Mouse (Mus musculus) embryonic facial prominence, embryonic 12.5 days (tissue): ENCODE results near the gene Prkag2. TPM values are rescaled to one million over a fixed set of nuclear protein-coding genes. Genes with fewer than 3 reads are reported as not detected.

ENCODE experiments used
- ATAC-seq: fragments of 200-750 bp; cut with Nextera tagmentation; 2 replicates; pipeline ENCODE4 v1.8.0; 2017; ENCODE audit not compliant: insufficient number of reproducible peaks, insufficient read depth, low FRiP score, low TSS enrichment
- H3K27ac ChIP-seq: fragments of 300-500 bp; sonication (generic); 2 replicates; pipeline ENCODE4 v1.5.1; 2016; ENCODE audit warnings: mild to moderate bottlenecking
- H3K27me3 ChIP-seq: fragments of 300-500 bp; sonication (generic); 2 replicates; pipeline ENCODE4 v1.6.1; 2016; ENCODE audit warnings: mild to moderate bottlenecking, moderate library complexity
- H3K36me3 ChIP-seq: fragments of 300-500 bp; sonication (generic); 2 replicates; pipeline ENCODE4 v1.6.1; 2016; ENCODE audit warnings: mild to moderate bottlenecking
- H3K4me1 ChIP-seq: fragments of 300-500 bp; sonication (generic); 2 replicates; pipeline ENCODE4 v1.6.1; 2016
- H3K4me2 ChIP-seq: fragments of 300-500 bp; sonication (generic); replicated peaks from 2 replicates; pipeline ENCODE4 v1.6.1; 2016; ENCODE audit warnings: mild to moderate bottlenecking, moderate library complexity
- H3K4me3 ChIP-seq: fragments of 300-500 bp; sonication (generic); 2 replicates; pipeline ENCODE4 v1.5.1; 2016; ENCODE audit warnings: mild to moderate bottlenecking
- H3K9ac ChIP-seq: fragments of 300-500 bp; sonication (generic); 2 replicates; pipeline ENCODE4 v1.6.1; 2016; ENCODE audit warnings: mild to moderate bottlenecking, moderate library complexity
- H3K9me3 ChIP-seq: fragments of 300-500 bp; sonication (generic); 2 replicates; pipeline ENCODE4 v1.6.1; 2016; ENCODE audit warnings: mild to moderate bottlenecking, moderate library complexity
- WGBS: fragments of 180-500 bp; shearing (Covaris S2); methylation state at CpG from one replicate; pipeline ENCODE4 v1.1.7; 2016; 5-methylcytosine and 5-hydroxymethylcytosine counted together
- polyA plus RNA-seq: library from polyadenylated mRNA; unstranded; fragments of >200 nt; fragmentation: Nextera tagmentation; extraction: Ambion mirVana; gene quantifications from 2 replicates; pipeline ENCODE4 v1.2.1, GENCODE M21; 2016

The Prkag2 gene
- polyA plus RNA-seq, 1 experiment from 2014 or later = 32.2 TPM

DNA sequence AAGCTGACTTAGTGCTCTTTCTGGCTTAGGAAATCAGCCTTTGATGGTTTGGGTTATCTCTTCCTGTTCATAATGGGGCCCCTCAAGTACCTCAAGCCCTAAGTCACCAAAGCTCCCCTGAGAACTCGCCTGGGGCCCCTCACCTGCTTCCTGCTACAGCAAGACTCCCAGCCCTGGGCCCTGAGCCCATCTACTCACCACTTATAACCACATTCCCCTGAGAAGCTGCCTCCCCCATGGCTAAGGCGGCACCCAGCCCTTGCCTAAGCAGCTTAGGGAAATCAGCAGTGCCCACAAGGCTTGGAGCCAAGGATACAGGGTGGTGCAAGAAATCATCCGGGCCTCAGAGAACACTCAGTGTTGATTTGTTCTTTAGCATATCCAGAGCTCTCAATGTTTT is 110.8 kb downstream of the Prkag2 start:
- 46% methylated on average over 3 of the region's 3 CpGs for WGBS
- H3K4me2 ChIP-seq = no peak overlapping the region

DNA sequence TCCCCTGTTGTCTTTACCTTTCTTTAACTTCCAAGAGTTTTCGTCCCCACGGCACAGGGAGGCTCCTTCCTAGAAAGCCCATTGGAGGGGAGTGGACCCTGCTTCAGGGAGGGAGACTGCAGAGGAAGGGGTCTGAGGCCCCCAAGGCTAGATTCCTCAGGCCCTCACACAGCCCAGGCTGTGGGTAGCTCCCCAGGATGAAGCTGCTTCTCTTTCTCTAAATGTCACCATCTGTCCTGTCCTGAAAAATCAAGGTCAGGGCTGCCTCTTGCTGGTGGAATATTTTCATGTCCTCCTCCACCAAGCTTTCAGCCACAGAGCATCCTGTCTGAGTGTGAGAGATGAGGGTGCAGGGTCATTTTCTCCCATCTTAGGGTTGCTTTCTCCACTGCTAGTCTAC is 113.5 kb downstream of the Prkag2 start:
- ATAC-seq = no peak
- no peak overlapping the region for H3K4me3 ChIP-seq
- peaks cover 16% of the 10 kb centered on the region for H3K4me1 ChIP-seq
- H3K4me2 ChIP-seq = no peak overlapping the region
- WGBS = 22% methylated on average over 2 of the region's 2 CpGs
- H3K36me3 ChIP-seq = no peaks in the 10 kb centered on the region
- H3K27me3 ChIP-seq = no peaks in the 10 kb centered on the region
- no peaks in the 10 kb centered on the region for H3K9me3 ChIP-seq
- H3K27ac ChIP-seq = no peak overlapping the region
- no peak overlapping the region for H3K9ac ChIP-seq

More for the DNA sequence above, 110.8 kb downstream of the Prkag2 start:
- Histone ChIP-seq H3K9me3 (no peaks in the 10 kb centered on the region), H3K4me1 (peaks cover 16% of the 10 kb centered on the region), H3K36me3 (no peaks in the 10 kb centered on the region), H3K9ac (no peak overlapping the region), H3K27me3 (no peaks in the 10 kb centered on the region), H3K4me3 (no peak overlapping the region), H3K27ac (no peak overlapping the region)
- ATAC-seq = no peak

DNA sequence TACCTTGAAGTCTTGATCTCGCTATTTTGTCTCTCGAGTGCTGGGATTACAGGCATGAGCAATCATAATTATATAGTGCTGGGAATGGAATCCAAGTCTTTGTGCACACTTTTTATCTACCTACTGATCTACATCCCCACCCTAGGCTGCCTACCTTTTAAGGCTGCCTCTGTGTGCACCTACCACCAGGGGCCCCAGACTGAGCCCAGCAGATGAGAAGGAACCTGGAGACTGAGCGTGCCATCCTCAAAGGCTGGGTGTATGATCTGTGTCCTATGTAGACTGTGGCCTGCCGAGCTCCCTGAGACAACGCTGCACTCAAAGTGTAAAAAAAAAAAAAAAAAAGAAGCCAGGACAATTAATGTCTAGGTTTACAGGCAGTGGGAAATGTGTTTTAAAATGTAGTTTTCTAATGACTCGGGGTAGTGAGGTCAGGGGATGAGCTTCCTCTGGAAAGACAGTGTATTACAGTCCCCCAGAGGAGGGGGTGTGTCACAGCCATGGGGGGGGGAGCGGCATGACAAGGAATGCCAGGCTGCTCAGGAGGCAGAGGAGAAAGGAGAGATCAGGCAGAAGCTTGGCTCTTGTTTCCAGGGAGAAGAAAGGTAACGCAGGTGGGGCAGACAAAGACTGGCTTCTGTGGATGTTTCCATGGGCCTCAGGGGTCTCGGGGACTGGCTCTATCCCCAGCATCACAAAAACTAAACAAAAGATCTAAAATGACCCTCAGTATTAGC is 114.1 kb downstream of the Prkag2 start:
- H3K36me3 ChIP-seq = no peaks in the 10 kb centered on the region
- whole genome bisulfite sequencing = 47% methylated on average over 9 of the region's 9 CpGs
- ATAC-seq = no peak
- no peaks in the 10 kb centered on the region for H3K27me3 ChIP-seq
- peaks cover 16% of the 10 kb centered on the region for H3K4me1 ChIP-seq
- H3K9ac ChIP-seq = no peak overlapping the region
- no peak overlapping the region for H3K4me2 ChIP-seq
- 0 out of 2 replicates have a peak overlapping the region, but pooled peaks have one; percentile 51 for H3K27ac ChIP-seq
- H3K4me3 ChIP-seq = no peak overlapping the region
- H3K9me3 ChIP-seq = no peaks in the 10 kb centered on the region

DNA sequence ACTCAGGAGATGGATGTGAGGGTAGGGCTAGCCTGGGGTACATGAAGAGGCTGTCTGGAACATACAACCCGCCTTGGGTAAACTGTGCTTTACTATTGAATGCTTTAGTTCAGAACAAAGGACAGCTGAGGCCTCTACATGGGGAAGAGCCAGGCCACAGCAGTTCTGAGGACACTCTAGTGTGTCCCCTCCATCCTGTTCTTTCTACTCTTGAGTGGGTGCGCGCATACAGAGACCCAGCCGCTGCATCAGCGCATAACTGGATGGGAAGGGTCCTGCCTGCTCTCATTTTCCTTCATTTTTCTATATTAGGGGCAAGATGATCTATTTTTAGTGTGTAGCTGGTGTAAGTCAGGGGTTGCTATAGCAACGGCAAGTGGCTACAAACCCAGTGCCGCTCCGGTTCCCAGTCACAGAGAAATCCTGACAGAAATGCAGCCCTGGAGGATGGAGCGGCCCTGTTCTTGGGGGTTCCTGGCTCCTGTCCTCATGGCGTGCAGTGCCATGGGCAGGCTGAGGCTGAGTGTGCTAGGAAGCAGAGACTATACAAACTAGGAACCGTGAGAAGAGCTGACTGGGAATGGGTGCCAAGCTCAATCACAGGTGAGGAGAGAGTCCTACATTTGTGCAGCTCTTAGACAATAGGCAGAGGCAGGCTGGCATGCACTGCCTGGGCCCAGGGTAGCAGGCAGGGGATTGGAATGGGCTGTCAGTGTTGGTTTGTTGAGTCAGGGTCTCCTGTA is 114.8 kb downstream of the Prkag2 start:
- peak overlapping the region; percentile 51; the same call in 1 of the 2 replicates for H3K27ac ChIP-seq
- WGBS = 66% methylated on average over 11 of the region's 11 CpGs

DNA sequence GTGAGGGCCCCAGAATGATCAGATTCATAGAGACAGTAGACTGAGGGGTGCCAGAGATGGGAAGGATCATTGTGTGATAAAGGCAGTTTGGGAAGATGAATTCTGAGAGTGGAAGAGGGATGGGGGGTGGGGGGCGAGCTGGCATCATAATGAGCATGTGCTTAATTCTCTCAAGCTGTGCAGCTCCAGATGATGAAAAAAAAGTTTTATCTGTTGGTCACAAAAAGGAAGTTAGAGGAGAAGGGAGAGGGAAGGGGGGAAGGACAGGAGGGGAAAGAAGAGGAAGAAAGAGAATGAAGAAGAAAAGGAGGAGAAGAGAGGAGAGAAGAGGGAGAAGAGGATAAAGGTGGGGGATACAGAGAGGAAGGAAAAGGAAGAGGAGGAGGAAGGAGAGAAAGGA is 116.3 kb downstream of the Prkag2 start:
- no peak overlapping the region for H3K9ac ChIP-seq
- ATAC-seq = no peak
- no peaks in the 10 kb centered on the region for H3K36me3 ChIP-seq
- 56% methylated on average over 1 of the region's 1 CpGs for WGBS
- H3K27ac ChIP-seq = no peak overlapping the region
- H3K27me3 ChIP-seq = no peaks in the 10 kb centered on the region
- peaks cover 16% of the 10 kb centered on the region for H3K4me1 ChIP-seq
- H3K4me2 ChIP-seq = no peak overlapping the region
- H3K9me3 ChIP-seq = no peaks in the 10 kb centered on the region
- no peak overlapping the region for H3K4me3 ChIP-seq

More for the DNA sequence above, 114.8 kb downstream of the Prkag2 start:
- no peaks in the 10 kb centered on the region for H3K27me3 ChIP-seq
- no peak overlapping the region for H3K4me3 ChIP-seq
- peaks cover 16% of the 10 kb centered on the region for H3K4me1 ChIP-seq
- no peak overlapping the region for H3K4me2 ChIP-seq
- H3K36me3 ChIP-seq = no peaks in the 10 kb centered on the region
- ATAC-seq = no peak
- H3K9ac ChIP-seq = no peak overlapping the region
- H3K9me3 ChIP-seq = no peaks in the 10 kb centered on the region

DNA sequence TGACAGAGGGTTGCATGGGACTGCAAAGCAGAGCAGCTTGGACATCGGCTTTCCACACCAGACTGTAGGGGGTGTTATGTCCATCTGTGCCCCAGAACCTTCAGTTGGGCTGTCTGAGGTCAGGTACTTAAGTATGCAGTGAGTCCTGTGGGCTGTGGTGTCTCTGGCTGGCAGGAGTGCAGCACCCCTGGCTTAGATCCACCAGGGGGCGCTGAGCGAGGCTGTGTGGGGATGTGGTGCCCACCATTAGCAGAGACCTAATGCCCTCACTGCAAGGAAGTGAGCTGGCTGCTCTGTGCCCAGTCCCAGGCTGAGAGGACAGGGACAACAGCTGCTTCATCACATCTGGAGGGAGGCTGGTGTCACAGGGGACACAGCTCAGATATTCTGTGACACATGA is 116.9 kb downstream of the Prkag2 start:
- no peaks in the 10 kb centered on the region for H3K36me3 ChIP-seq
- 10% methylated on average over 3 of the region's 3 CpGs for WGBS
- no peak overlapping the region for H3K9ac ChIP-seq
- 0 out of 2 replicates have a peak, but pooled peaks have one; percentile 39 for ATAC-seq
- H3K4me1 ChIP-seq = peaks cover 16% of the 10 kb centered on the region
- no peak overlapping the region for H3K4me2 ChIP-seq
- H3K27ac ChIP-seq = no peak overlapping the region
- no peaks in the 10 kb centered on the region for H3K27me3 ChIP-seq
- H3K9me3 ChIP-seq = no peaks in the 10 kb centered on the region
- no peak overlapping the region for H3K4me3 ChIP-seq

DNA sequence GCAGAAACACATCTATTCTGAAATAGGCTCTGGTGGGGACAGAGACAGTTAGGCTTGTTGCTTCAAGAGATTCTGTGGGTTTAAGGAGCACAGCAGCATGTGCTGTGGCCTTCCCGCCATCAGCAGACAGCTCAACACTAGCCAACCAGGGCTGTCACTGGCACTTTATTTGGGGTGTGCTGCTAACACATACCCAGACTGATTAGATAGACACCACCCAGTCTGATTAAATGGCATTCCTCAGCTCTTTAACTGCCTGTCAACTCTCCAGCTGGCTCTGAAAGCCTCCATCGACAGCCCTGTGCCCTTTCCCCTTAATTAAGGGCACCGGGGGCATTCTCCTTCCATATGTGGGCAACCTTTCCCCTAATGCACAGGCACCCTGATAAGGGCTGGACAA is 118.2 kb downstream of the Prkag2 start:
- ATAC-seq = no peak

DNA sequence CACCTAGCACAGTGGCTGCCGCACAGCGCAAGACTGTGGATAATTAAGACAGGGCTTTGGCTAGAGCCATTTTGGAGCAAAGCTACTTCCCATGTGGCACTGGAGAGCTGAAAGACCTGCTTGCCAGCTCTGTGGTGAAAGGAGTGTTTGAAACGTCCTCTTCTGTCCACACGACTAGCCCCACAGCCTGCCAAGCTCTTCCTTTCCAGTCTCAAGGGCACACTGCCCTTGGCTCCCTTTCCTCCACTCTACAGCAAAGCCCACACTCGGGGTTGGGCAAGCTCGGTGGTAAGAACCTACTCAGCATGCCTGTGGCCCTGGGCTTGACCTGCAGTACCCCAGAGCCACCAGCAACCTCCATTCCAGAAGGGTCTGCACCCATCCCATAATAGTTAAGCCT is 118.7 kb downstream of the Prkag2 start:
- Histone ChIP-seq H3K27me3 (no peaks in the 10 kb centered on the region), H3K9ac (no peak overlapping the region), H3K36me3 (no peaks in the 10 kb centered on the region), H3K4me2 (no peak overlapping the region), H3K4me3 (no peak overlapping the region), H3K27ac (no peak overlapping the region), H3K4me1 (peaks cover 16% of the 10 kb centered on the region), H3K9me3 (no peaks in the 10 kb centered on the region)
- 76% methylated on average over 6 of the region's 6 CpGs for WGBS
- no peak for ATAC-seq

More for the DNA sequence above, 118.2 kb downstream of the Prkag2 start:
- no peaks in the 10 kb centered on the region for H3K27me3 ChIP-seq
- H3K9ac ChIP-seq = no peak overlapping the region
- H3K4me1 ChIP-seq = peaks cover 16% of the 10 kb centered on the region
- H3K4me3 ChIP-seq = no peak overlapping the region
- H3K27ac ChIP-seq = no peak overlapping the region
- 70% methylated on average over 3 of the region's 3 CpGs for WGBS
- H3K9me3 ChIP-seq = no peaks in the 10 kb centered on the region
- no peaks in the 10 kb centered on the region for H3K36me3 ChIP-seq
- no peak overlapping the region for H3K4me2 ChIP-seq

DNA sequence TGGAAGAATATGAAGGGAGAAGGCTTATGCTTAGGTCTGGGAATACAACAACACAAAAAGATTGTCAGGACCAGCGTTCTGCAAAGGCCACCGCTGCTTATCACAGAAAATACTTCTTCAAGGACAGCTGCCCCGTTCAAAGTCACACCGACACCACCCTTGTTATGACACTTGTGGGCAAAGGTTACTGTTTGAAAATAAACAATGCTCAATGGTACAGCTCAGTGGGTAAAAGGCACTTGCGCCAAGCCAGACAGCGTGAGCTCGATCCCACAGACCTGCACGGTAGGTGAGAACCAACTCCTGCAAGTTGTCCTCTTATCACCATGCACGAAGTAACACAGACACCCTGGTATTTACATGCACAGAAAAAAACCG is 120.5 kb downstream of the Prkag2 start:
- Histone ChIP-seq H3K27ac (no peak overlapping the region), H3K9ac (no peak overlapping the region), H3K27me3 (no peaks in the 10 kb centered on the region), H3K36me3 (no peaks in the 10 kb centered on the region), H3K4me2 (no peak overlapping the region), H3K4me3 (no peak overlapping the region), H3K9me3 (no peaks in the 10 kb centered on the region), H3K4me1 (peaks cover 12% of the 10 kb centered on the region; the same call in 1 of the 2 replicates)
- no peak for ATAC-seq
- 77% methylated on average over 10 of the region's 10 CpGs for WGBS

DNA sequence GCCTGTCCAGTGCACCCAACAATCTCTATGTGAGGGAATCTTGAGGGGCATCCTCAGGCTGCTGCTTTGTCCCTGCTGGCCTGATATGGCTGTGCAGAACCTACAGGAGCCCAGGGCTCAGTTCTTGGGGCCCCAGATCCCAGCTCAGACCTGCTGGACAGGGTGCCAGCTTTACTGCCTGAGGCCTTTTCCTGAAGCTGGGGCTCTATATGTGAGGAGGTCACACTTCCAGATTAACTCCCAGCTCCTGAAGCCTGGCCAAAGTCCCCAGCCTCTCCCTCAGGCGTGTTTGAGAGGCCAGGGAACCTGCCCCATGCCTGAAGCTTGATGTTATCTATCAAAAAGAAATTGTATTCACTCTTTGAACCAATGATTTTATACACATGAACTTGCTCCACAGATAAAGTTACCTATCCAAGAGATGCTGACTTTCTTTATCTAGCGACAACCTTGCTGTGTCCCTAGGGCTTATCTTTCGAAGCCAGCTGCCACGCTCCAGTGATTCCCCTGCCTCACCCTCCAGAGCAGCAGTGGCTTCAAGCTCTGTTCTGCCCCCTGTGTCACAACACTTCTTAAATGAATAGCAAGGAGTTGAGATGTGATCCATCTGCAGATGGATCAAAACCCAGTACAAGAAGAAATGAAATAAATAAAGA is 121.0 kb downstream of the Prkag2 start:
- Histone ChIP-seq H3K36me3 (no peaks in the 10 kb centered on the region), H3K9me3 (no peaks in the 10 kb centered on the region), H3K27me3 (no peaks in the 10 kb centered on the region), H3K4me2 (no peak overlapping the region), H3K4me3 (no peak overlapping the region), H3K9ac (no peak overlapping the region), H3K27ac (no peak overlapping the region), H3K4me1 (peaks cover 8% of the 10 kb centered on the region; the same call in 1 of the 2 replicates)
- 32% methylated on average over 4 of the region's 4 CpGs for WGBS
- ATAC-seq = no peak

DNA sequence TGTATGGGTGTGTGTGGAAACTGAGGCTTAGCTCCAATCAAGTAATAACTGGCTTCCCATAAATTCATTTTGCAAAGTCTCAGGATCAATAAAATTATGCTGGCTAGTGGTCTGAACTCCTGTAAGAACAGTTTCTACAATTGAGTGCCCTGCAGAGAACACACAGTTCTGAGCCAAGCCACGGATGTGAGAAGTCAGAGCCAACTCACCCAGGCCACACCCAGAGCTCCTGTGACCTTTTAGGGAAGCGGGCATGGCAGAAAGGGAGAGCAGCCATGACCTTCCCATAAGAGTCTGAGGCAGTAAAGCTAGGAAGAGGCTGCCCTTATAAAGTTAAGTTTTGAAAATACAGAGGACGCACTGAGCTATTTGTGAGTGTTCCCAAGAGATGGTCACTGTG is 123.5 kb downstream of the Prkag2 start:
- Histone ChIP-seq H3K4me2 (no peak overlapping the region), H3K27me3 (no peaks in the 10 kb centered on the region), H3K9me3 (no peaks in the 10 kb centered on the region), H3K36me3 (no peaks in the 10 kb centered on the region), H3K9ac (no peak overlapping the region), H3K27ac (no peak overlapping the region), H3K4me3 (no peak overlapping the region), H3K4me1 (peaks cover 11% of the 10 kb centered on the region; the same call in 1 of the 2 replicates)
- 57% methylated on average over 3 of the region's 3 CpGs for WGBS
- ATAC-seq = no peak
